14 mouse cellular contexts compared by ENCODE assay signal in genomic region chr14:9672728-9673127, GRCm38 (mm10).
"Had no signal": no experiment of that assay in that cellular context is flagged by ENCODE, and none has a peak within 500 bp of the region (broad histone marks: within the 10 kb centered on the region; RNA-seq: fewer than 3 reads in every experiment).

No protein-coding gene starts in this region.

- H3K4me3 ChIP-seq: layer of hippocampus, adult 2 months; limb, embryonic 13.5 days; midbrain, embryonic 13.5 days; neural tube, embryonic 15.5 days had no signal

- H3K4me2 ChIP-seq: limb, embryonic 13.5 days; lung, embryonic 14.5 days; midbrain, embryonic 13.5 days; neural tube, embryonic 15.5 days had no signal

- H3K27me3 ChIP-seq: limb, embryonic 13.5 days; midbrain, embryonic 13.5 days; neural tube, embryonic 15.5 days had no signal

- H3K36me3 ChIP-seq: limb, embryonic 13.5 days; midbrain, embryonic 13.5 days; neural tube, embryonic 15.5 days had no signal

- ATAC-seq: midbrain, embryonic 13.5 days had no signal

- H3K9me3 ChIP-seq: limb, embryonic 13.5 days; midbrain, embryonic 13.5 days; neural tube, embryonic 15.5 days had no signal

- DNase-seq: kidney, adult 11 months; kidney, adult 9 months; kidney, postnatal 4 days; left cerebral cortex, postnatal 4 days; lung, embryonic 14.5 days; right cerebral cortex, adult 18-20 months; right cerebral cortex, postnatal 25 days; thymus, postnatal 4 days had no signal

- H3K9ac ChIP-seq: limb, embryonic 13.5 days; liver, embryonic 14.5 days; lung, embryonic 14.5 days; midbrain, embryonic 13.5 days; neural tube, embryonic 15.5 days had no signal

- H3K27ac ChIP-seq: kidney, postnatal 0 days; layer of hippocampus, adult 2 months; limb, embryonic 13.5 days; liver, embryonic 14.5 days; midbrain, embryonic 13.5 days; neural tube, embryonic 15.5 days had no signal

- H3K4me1 ChIP-seq: limb, embryonic 13.5 days; midbrain, embryonic 13.5 days; neural tube, embryonic 15.5 days had no signal
